Mouse (Mus musculus) brain, adult 10 weeks (tissue): ENCODE results near the gene Pdik1l. TPM values are rescaled to one million over a fixed set of nuclear protein-coding genes. Genes with fewer than 3 reads are reported as not detected.

Source experiments
- polyA plus RNA-seq: library from polyadenylated mRNA; stranded (reverse); fragments of 350-450 nt; fragmentation: Illumina TruSeq; extraction: RNeasy Lipid Tissue Mini Kit (QIAGEN cat#74804); gene quantifications from one replicate; pipeline ENCODE4 v1.2.3, GENCODE M21; 2015; ENCODE audit warnings: low read depth, low replicate concordance

Gene Pdik1l
- polyA plus RNA-seq: 11.7 TPM

GRCm38 (mm10) chr4:134287575-134288025, at the start of gene Pdik1l:
Pdik1l (minus strand) TSS chr4:134287895.

GRCm38 (mm10) chr4:134314876-134315275, 27.2 kb upstream of the Pdik1l start, which contains the start of gene Trim63:
Trim63 (plus strand) TSS chr4:134315120.

GRCm38 (mm10) chr4:134253722-134254324, 33.9 kb downstream of the Pdik1l start, which contains the start of gene Grrp1:
Grrp1 (minus strand) TSS chr4:134254106.

GRCm38 (mm10) chr4:134246719-134247258, 40.9 kb downstream of the Pdik1l start, which contains the start of gene Gm30191:
Gm30191 (plus strand) TSS chr4:134246935.

GRCm38 (mm10) chr4:134245148-134245843, 42.4 kb downstream of the Pdik1l start, which contains the start of gene Zfp593:
Zfp593 (minus strand) TSS chr4:134245592.

GRCm38 (mm10) chr4:134243516-134244250, 44.0 kb downstream of the Pdik1l start, which contains the start of gene E130218I03Rik:
E130218I03Rik (plus strand) TSS chr4:134243662.

GRCm38 (mm10) chr4:134238279-134238651, 49.4 kb downstream of the Pdik1l start, which contains the start of gene Cnksr1:
Cnksr1 (minus strand) TSS chr4:134238399.

GRCm38 (mm10) chr4:134227194-134227593, 60.5 kb downstream of the Pdik1l start, which contains the start of gene Catsper4:
Catsper4 (minus strand) TSS chr4:134227383.

Other genes with a start within 250 kb of the Pdik1l start
- not detected for gene Zfp683, start 234.1 kb downstream of the Pdik1l start, polyA plus RNA-seq
- 3.2 TPM for gene Crybg2, start 227.1 kb downstream of the Pdik1l start, polyA plus RNA-seq
- gene Cd52, start 192.8 kb downstream of the Pdik1l start, polyA plus RNA-seq: 9.8 TPM
- gene Ubxn11, start 185.3 kb downstream of the Pdik1l start, polyA plus RNA-seq: 19.3 TPM
- 286 TPM for gene Sh3bgrl3, start 159.1 kb downstream of the Pdik1l start, polyA plus RNA-seq
- gene Cep85, start 100.8 kb downstream of the Pdik1l start, polyA plus RNA-seq: 12.2 TPM
- not detected for gene Gm7534, start 84.9 kb downstream of the Pdik1l start, polyA plus RNA-seq
- not detected for gene Catsper4, start 60.5 kb downstream of the Pdik1l start, polyA plus RNA-seq
- gene Cnksr1, start 49.5 kb downstream of the Pdik1l start, polyA plus RNA-seq: 0.18 TPM
- not detected for gene E130218I03Rik, start 44.2 kb downstream of the Pdik1l start, polyA plus RNA-seq
- 12.3 TPM for gene Zfp593, start 42.3 kb downstream of the Pdik1l start, polyA plus RNA-seq
- not detected for gene Gm30191, start 41.0 kb downstream of the Pdik1l start, polyA plus RNA-seq
- 4.2 TPM for gene Grrp1, start 33.8 kb downstream of the Pdik1l start, polyA plus RNA-seq
- gene Trim63, start 27.2 kb upstream of the Pdik1l start, polyA plus RNA-seq: not detected
- gene Slc30a2, start 55.3 kb upstream of the Pdik1l start, polyA plus RNA-seq: not detected
- gene Extl1, start 96.0 kb upstream of the Pdik1l start, polyA plus RNA-seq: 32.5 TPM
- gene Pafah2, start 108.4 kb upstream of the Pdik1l start, polyA plus RNA-seq: 6.1 TPM
- 1,473 TPM for gene Stmn1, start 180.4 kb upstream of the Pdik1l start, polyA plus RNA-seq
- 74.5 TPM for gene Paqr7, start 208.8 kb upstream of the Pdik1l start, polyA plus RNA-seq
- gene Aunip, start 223.1 kb upstream of the Pdik1l start, polyA plus RNA-seq: 0.37 TPM
- 76.0 TPM for gene Mtfr1l, start 247.5 kb upstream of the Pdik1l start, polyA plus RNA-seq